Mouse (Mus musculus) MEL (cell line): Measurements from ENCODE around the gene Rps25.
"Not testable (repeated sequence)": the region's sequence is repeated elsewhere in the genome, so short reads cannot be mapped to it uniquely, and the experiment has no call there.

ENCODE experiments used
- CHD1 ChIP-seq: IDR thresholded peaks from 2 replicates; pipeline ENCODE4 v1.6.1; 2012; ENCODE audit warnings: low read depth, mild to moderate bottlenecking, inconsistent platforms, low read length, improper control_type of control experiment
- CTCF ChIP-seq, 3 experiments: IDR thresholded peaks in 2 of 3; conservative IDR thresholded peaks in 1 of 3; 2 replicates each; pipeline ENCODE4 v1.5.1; 2011 to 2012; ENCODE audit warnings: low read length in 3 of 3, low read depth in 2 of 3, mild to moderate bottlenecking in 2 of 3, improper control_type of control experiment in 1 of 3, inconsistent platforms in 1 of 3, mixed read lengths in 1 of 3, moderate library complexity in 1 of 3; ENCODE audit not compliant: control insufficient read depth in 1 of 3, insufficient read depth in 1 of 3, poor library complexity in 1 of 3, severe bottlenecking in 1 of 3
- HCFC1 ChIP-seq: IDR thresholded peaks from 2 replicates; pipeline ENCODE4 v1.6.1; 2012; ENCODE audit warnings: low read depth, mild to moderate bottlenecking, inconsistent platforms, low read length, improper control_type of control experiment, moderate library complexity
- JUND ChIP-seq: IDR thresholded peaks from 2 replicates; pipeline ENCODE4 v1.6.1; 2011; ENCODE audit warnings: low read depth, mild to moderate bottlenecking, improper control_type of control experiment, low read length
- MAFK ChIP-seq: IDR thresholded peaks from 2 replicates; pipeline ENCODE4 v1.6.1; 2011; ENCODE audit warnings: low read depth, mild to moderate bottlenecking, low read length, improper control_type of control experiment, borderline replicate concordance
- NELFE ChIP-seq: IDR thresholded peaks from 2 replicates; pipeline ENCODE4 v1.6.1; 2011; ENCODE audit warnings: low read depth, low read length, improper control_type of control experiment
- NRF1 ChIP-seq: IDR thresholded peaks from 2 replicates; pipeline ENCODE4 v1.6.1; 2014; ENCODE audit warnings: low read depth, mild to moderate bottlenecking, inconsistent platforms, low read length, improper control_type of control experiment, moderate library complexity; ENCODE audit not compliant: poor library complexity, insufficient read depth, severe bottlenecking
- POLR2A ChIP-seq, 2 experiments: IDR thresholded peaks; 2 replicates each; pipeline ENCODE4 v1.6.1; 2011 to 2012; ENCODE audit warnings: low read length in 2 of 2, mild to moderate bottlenecking in 2 of 2, control low read depth in 1 of 2, improper control_type of control experiment in 1 of 2, low read depth in 1 of 2, moderate library complexity in 1 of 2; ENCODE audit not compliant: control insufficient read depth in 1 of 2, insufficient read depth in 1 of 2, poor library complexity in 1 of 2
- TBP ChIP-seq: IDR thresholded peaks from 2 replicates; pipeline ENCODE4 v1.8.0; 2011; ENCODE audit warnings: low read depth, low read length, improper control_type of control experiment
- USF1 ChIP-seq: IDR thresholded peaks from 2 replicates; pipeline ENCODE4 v1.6.1; 2014; ENCODE audit warnings: low read depth, mild to moderate bottlenecking, inconsistent platforms, low read length, improper control_type of control experiment, moderate library complexity
- ZC3H11A ChIP-seq: IDR thresholded peaks from 2 replicates; pipeline ENCODE4 v1.6.1; 2012; ENCODE audit warnings: low read depth, mild to moderate bottlenecking, inconsistent platforms, low read length, improper control_type of control experiment
- ZNF384 ChIP-seq: IDR thresholded peaks from 2 replicates; pipeline ENCODE4 v1.6.1; 2012; ENCODE audit warnings: low read depth, mild to moderate bottlenecking, inconsistent platforms, low read length, improper control_type of control experiment

GRCm38 (mm10) chr9:44377335-44377734, 29.6 kb upstream of the Rps25 start:
- not testable (repeated sequence) for TF ChIP-seq ZC3H11A; NELFE; POLR2A (IDR thresholded peaks at IDR 0.05; ENCODE audit: control insufficient read depth in 1 of 2, insufficient read depth in 1 of 2, low read depth in 1 of 2, low read length in 2 of 2, poor library complexity in 1 of 2); JUND; CTCF (IDR thresholded peaks at IDR 0.05 in 2 of 3, conservative IDR thresholded peaks at IDR 0.05 in 1 of 3; ENCODE audit: control insufficient read depth in 1 of 3, insufficient read depth in 1 of 3, low read depth in 2 of 3, low read length in 3 of 3, poor library complexity in 1 of 3, severe bottlenecking in 1 of 3); CHD1; ZNF384; HCFC1; NRF1; USF1; MAFK
- TF ChIP-seq TBP = peak; percentile 77
